Mouse (Mus musculus) hindbrain, embryonic 12.5 days (tissue): Measurements from ENCODE around the gene Pakap. TPM values are rescaled to one million over a fixed set of nuclear protein-coding genes. Genes with fewer than 3 reads are reported as not detected.

Experiments used
- ATAC-seq: fragments of 200-750 bp; cut with Nextera tagmentation; 2 replicates; pipeline ENCODE4 v1.8.0; 2017; ENCODE audit warnings: moderate TSS enrichment; ENCODE audit not compliant: low FRiP score
- H3K27ac ChIP-seq: fragments of 300-500 bp; sonication (generic); 2 replicates; pipeline ENCODE4 v1.5.1; 2016; ENCODE audit warnings: mild to moderate bottlenecking
- H3K27me3 ChIP-seq: fragments of 300-500 bp; sonication (generic); 2 replicates; pipeline ENCODE4 v1.6.1; 2016; ENCODE audit warnings: mild to moderate bottlenecking
- H3K36me3 ChIP-seq: fragments of 300-500 bp; sonication (generic); 2 replicates; pipeline ENCODE4 v1.6.1; 2016; ENCODE audit warnings: mild to moderate bottlenecking
- H3K4me1 ChIP-seq: fragments of 300-500 bp; sonication (generic); 2 replicates; pipeline ENCODE4 v1.6.1; 2016
- H3K4me2 ChIP-seq: fragments of 300-500 bp; sonication (generic); replicated peaks from 2 replicates; pipeline ENCODE4 v1.6.1; 2016; ENCODE audit warnings: mild to moderate bottlenecking
- H3K4me3 ChIP-seq: fragments of 300-500 bp; sonication (generic); 2 replicates; pipeline ENCODE4 v1.5.1; 2016; ENCODE audit warnings: mild to moderate bottlenecking
- H3K9ac ChIP-seq: fragments of 300-500 bp; sonication (generic); 2 replicates; pipeline ENCODE4 v1.6.1; 2016; ENCODE audit warnings: mild to moderate bottlenecking, moderate library complexity
- H3K9me3 ChIP-seq: fragments of 300-500 bp; sonication (generic); replicated peaks from 2 replicates; pipeline ENCODE4 v1.6.1; 2016; ENCODE audit warnings: mild to moderate bottlenecking
- WGBS: fragments of 180-500 bp; shearing (Covaris S2); methylation state at CpG from one replicate; pipeline ENCODE4 v1.1.7; 2016; 5-methylcytosine and 5-hydroxymethylcytosine counted together
- polyA plus RNA-seq: library from polyadenylated mRNA; unstranded; fragments of >200 nt; fragmentation: Nextera tagmentation; extraction: Ambion mirVana; gene quantifications from 2 replicates; pipeline ENCODE4 v1.2.1, GENCODE M21; 2016

Gene Pakap
- polyA plus RNA-seq, 1 experiment from 2014 or later = 28.1 TPM

DNA sequence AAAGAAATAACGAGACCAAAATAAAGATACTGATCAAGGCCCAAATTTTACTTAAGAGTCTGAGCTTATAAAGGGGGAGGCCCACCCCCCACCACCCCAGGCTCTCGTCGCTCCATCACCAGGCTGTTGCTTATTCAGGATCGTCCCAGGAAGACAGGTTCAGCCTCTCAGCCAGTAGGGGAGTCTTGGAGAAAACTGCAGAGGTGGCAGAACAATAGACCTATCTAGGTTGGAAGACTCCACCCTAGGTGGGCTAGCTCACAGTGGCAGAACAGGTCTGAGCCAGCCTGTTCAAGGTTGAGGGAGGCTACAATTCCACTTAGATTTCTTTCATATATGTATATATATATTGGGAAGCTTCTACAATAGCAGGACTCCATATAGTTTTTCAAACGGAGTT lies 366.2 kb downstream of the Pakap start:
- no peak overlapping the region for H3K4me3 ChIP-seq
- ATAC-seq = no peak
- no peak overlapping the region for H3K4me2 ChIP-seq
- no peak overlapping the region for H3K9ac ChIP-seq
- H3K36me3 ChIP-seq = no peaks in the 10 kb centered on the region
- 79% methylated on average over 5 of the region's 5 CpGs for WGBS
- H3K27ac ChIP-seq = no peak overlapping the region
- H3K4me1 ChIP-seq = no peaks in the 10 kb centered on the region
- H3K9me3 ChIP-seq = peaks cover 9% of the 10 kb centered on the region; the same call in 1 of the 2 replicates
- H3K27me3 ChIP-seq = no peaks in the 10 kb centered on the region

DNA sequence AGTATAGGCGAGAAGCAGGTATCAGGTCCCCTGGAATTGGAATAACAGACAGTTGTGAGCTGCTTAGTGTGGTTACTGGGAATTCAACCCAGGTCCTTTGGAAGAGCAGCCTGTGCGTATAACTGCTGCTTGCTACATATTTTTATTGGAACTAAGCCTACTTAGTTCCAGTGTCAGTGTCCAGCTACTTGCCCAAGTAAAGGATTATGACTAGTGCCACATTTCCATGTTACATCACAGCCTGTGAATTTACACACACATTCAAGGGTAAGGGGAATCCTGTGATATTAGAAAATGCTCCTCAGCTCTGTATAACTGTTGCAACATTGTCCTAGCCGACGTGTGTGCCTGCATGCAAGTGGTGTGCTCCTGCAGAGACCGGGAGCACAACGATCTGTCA lies 369.3 kb downstream of the Pakap start:
- Histone ChIP-seq H3K27me3 (no peaks in the 10 kb centered on the region), H3K9me3 (0 out of 2 replicates have a peak, but pooled peaks cover 6% of the 10 kb centered on the region), H3K4me2 (no peak overlapping the region), H3K4me1 (no peaks in the 10 kb centered on the region), H3K9ac (no peak overlapping the region), H3K4me3 (no peak overlapping the region), H3K36me3 (peaks cover 6% of the 10 kb centered on the region), H3K27ac (no peak overlapping the region)
- WGBS = 87% methylated on average over 6 of the region's 6 CpGs
- no peak for ATAC-seq

GRCm38 (mm10) chr4:57940631-57941030 lies 372.7 kb downstream of the Pakap start:
- Histone ChIP-seq H3K36me3 (peaks cover 31% of the 10 kb centered on the region), H3K27ac (no peak overlapping the region), H3K9ac (no peak overlapping the region), H3K9me3 (no peaks in the 10 kb centered on the region), H3K27me3 (no peaks in the 10 kb centered on the region), H3K4me3 (no peak overlapping the region), H3K4me2 (no peak overlapping the region), H3K4me1 (no peaks in the 10 kb centered on the region)
- no peak for ATAC-seq
- whole genome bisulfite sequencing = 92% methylated on average over 4 of the region's 4 CpGs

GRCm38 (mm10) chr4:57942892-57943291 lies 374.9 kb downstream of the Pakap start:
- H3K36me3 ChIP-seq = peaks cover 46% of the 10 kb centered on the region
- 94% methylated on average over 2 of the region's 2 CpGs for WGBS
- no peaks in the 10 kb centered on the region for H3K9me3 ChIP-seq
- H3K4me2 ChIP-seq = no peak overlapping the region
- ATAC-seq = no peak
- no peaks in the 10 kb centered on the region for H3K27me3 ChIP-seq
- H3K4me3 ChIP-seq = no peak overlapping the region
- no peaks in the 10 kb centered on the region for H3K4me1 ChIP-seq
- H3K27ac ChIP-seq = no peak overlapping the region
- H3K9ac ChIP-seq = no peak overlapping the region

Other genes starting within 250 kb of the Pakap start
- gene Palm2, start 133.9 kb upstream of the Pakap start, polyA plus RNA-seq = 6.0 and 6.4 TPM in 2 replicates
- gene Akap2, start 149.5 kb downstream of the Pakap start, polyA plus RNA-seq = 29.9 and 31.5 TPM in 2 replicates